ENCODE assay signal across 30 mouse cellular contexts in the genomic region with DNA sequence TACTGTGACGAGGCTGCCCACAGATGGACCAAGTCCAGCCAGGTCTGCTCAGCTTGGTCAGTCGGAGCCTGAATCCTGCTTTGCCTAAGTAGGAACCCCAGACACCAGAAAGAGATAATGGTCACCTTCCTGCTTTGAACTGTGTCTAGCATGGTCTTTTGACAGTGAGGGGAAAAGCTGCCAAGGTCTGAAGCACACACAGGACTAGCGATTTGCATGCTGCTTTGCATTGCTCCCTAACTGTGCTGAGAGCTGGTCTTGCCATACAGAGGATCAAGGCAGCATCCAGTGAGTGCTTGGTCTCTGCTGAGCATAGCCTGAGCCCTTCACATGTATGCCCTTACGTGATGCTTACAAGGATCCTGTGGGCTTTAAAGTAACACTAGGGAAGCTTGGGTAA. TPM values are rescaled to one million over a fixed set of nuclear protein-coding genes. Genes with fewer than 3 reads are reported as not detected.
"Had no signal": no experiment of that assay in that cellular context is flagged by ENCODE, and none has a peak within 500 bp of the region (broad histone marks: within the 10 kb centered on the region; RNA-seq: fewer than 3 reads in every experiment).

No protein-coding gene starts in this region.

- H3K9ac ChIP-seq: limb, embryonic 13.5 days; liver, embryonic 12.5 days; liver, embryonic 15.5 days; lung, embryonic 15.5 days; midbrain, embryonic 13.5 days; neural tube, embryonic 13.5 days had no signal

- DNase-seq: kidney, adult 18-20 months; kidney, adult 9 months; kidney, postnatal 14 days; kidney, postnatal 4 days; left cerebral cortex, postnatal 4 days; liver; lung, adult 18-20 months; lung, postnatal 10 days; lung, postnatal 4 days; thymus, postnatal 25 days had no signal

- H3K9me3 ChIP-seq: limb, embryonic 13.5 days; liver, embryonic 12.5 days; liver, embryonic 15.5 days; lung, embryonic 15.5 days; midbrain, embryonic 10.5 days; midbrain, embryonic 13.5 days; neural tube, embryonic 13.5 days had no signal

- H3K27me3 ChIP-seq: limb, embryonic 13.5 days; lung, embryonic 15.5 days; midbrain, embryonic 13.5 days; neural tube, embryonic 13.5 days had no signal

- H3K27ac ChIP-seq: limb, embryonic 13.5 days; liver, embryonic 12.5 days; liver, embryonic 15.5 days; lung, embryonic 15.5 days; midbrain, embryonic 10.5 days; midbrain, embryonic 13.5 days; neural tube, embryonic 13.5 days had no signal

- ATAC-seq: intestine, embryonic 16.5 days; liver, embryonic 12.5 days; midbrain, embryonic 13.5 days; midbrain, embryonic 16.5 days had no signal

- H3K4me2 ChIP-seq: limb, embryonic 13.5 days; liver, embryonic 12.5 days; liver, embryonic 15.5 days; lung, embryonic 15.5 days; midbrain, embryonic 13.5 days; neural tube, embryonic 13.5 days had no signal

- H3K36me3 ChIP-seq: limb, embryonic 13.5 days; liver, embryonic 12.5 days; liver, embryonic 15.5 days; lung, embryonic 15.5 days; midbrain, embryonic 10.5 days; midbrain, embryonic 13.5 days had no signal

- H3K4me3 ChIP-seq: limb, embryonic 13.5 days; liver, embryonic 12.5 days; liver, embryonic 15.5 days; lung, embryonic 15.5 days; midbrain, embryonic 10.5 days; midbrain, embryonic 13.5 days; myocyte; neural tube, embryonic 13.5 days had no signal

RNA-seq across cellular contexts. Expression of gene Vash2, which starts 2.3 kb away (rescaled TPM):
- total RNA-seq: monocyte, adult 5-6 weeks had no signal

RNA-seq across cellular contexts. Expression of gene Spata45, which starts 55.0 kb away (rescaled TPM):
- total RNA-seq: layer of hippocampus, adult 18-20 months; layer of hippocampus, postnatal 14 days; left cerebral cortex, adult 8-10 months; left cerebral cortex, postnatal 14 days; left cerebral cortex, postnatal 4 days; megakaryocyte progenitor cell, adult 5-6 weeks; monocyte, adult 5-6 weeks had no signal
- polyA plus RNA-seq: intestine, embryonic 16.5 days; kidney, embryonic 16.5 days; limb, embryonic 13.5 days; liver, embryonic 12.5 days; liver, embryonic 15.5 days; lung, embryonic 15.5 days; midbrain, embryonic 10.5 days; midbrain, embryonic 13.5 days; midbrain, embryonic 16.5 days; myocyte; neural tube, embryonic 13.5 days; small intestine, adult 2 months; stomach, embryonic 16.5 days; thymus, postnatal 0 days had no signal
